Mouse (Mus musculus): ENCODE results near the gene Cdc34b.

- TF ChIP-seq POLR2A (IDR thresholded peaks at IDR 0.05; ENCODE audit: borderline replicate concordance, low read depth, low read length): no peak
- no peak for TF ChIP-seq CTCF (IDR thresholded peaks at IDR 0.05; ENCODE audit: low read depth, low read length)
Measured at GRCm38 (mm10) chr11:94729565-94729964, 12.0 kb upstream of the Cdc34b start.
